Mouse (Mus musculus): Measurements from ENCODE around the gene Chn2. TPM values are rescaled to one million over a fixed set of nuclear protein-coding genes. Genes with fewer than 3 reads are reported as not detected.
"Not testable (repeated sequence)": the region's sequence is repeated elsewhere in the genome, so short reads cannot be mapped to it uniquely, and the experiment has no call there.

Gene Chn2
- total RNA-seq, 2 experiments from 2014 or later: 0.69 to 0.73 TPM

DNA sequence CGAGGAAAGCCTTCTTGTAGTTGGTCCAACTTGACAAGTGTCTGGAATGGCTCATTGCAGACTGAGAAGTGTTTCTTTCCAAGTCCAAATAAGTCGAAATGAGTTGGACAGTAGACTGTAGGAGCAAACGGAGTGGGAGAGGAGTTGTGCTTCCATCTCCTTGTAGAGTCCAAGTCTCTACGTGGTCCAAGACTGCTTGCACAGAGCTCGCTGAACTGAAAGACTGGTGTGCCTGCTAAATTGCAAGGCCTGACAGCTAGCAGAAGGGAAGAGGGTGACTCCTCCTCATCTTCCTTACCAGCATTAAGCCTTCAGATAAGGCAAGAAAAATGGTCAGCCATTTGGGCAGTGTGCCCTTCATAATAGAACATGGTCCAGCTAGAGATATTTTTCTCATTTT, 111.5 kb downstream of the Chn2 start:
- no peak for DNase-seq (ENCODE audit: low spot score)

DNA sequence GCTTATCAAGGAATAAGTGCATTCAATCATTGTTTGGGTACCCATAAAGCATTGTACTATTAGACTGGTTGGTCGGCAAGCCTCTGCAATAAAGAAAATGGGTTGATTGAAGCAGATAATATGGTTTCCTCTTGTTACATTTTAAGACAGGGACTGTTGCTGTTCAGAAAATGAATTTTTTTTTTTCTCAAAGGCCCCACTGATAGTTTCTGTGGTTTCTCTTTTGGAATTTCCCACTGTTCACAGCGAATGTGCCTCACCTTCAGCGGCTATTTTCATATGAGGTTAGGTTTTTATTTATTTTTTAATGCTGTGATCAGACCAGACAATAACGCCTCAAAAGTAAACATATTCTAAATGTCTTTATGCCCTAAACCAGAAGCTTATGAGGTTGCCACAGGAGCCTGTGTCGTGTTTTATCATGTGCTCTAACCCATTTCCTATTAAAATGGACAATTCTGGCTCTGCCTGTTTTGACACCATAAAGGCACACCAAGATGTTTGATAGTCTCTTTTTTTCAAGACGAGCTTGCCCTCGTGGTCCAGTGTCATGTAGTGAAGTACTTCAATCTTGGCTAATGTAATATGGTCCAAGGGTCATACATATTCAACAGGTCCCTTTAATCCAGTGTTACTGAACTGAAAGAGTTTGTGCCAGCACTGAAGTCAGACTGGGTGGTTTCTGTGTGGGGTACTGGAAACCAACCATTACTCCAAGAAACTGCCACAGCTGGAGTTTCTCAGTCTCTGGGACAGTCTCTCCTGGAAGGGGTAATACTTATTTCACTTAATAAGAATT, 112.3 kb downstream of the Chn2 start:
- no peak for DNase-seq (ENCODE audit: low spot score)

DNA sequence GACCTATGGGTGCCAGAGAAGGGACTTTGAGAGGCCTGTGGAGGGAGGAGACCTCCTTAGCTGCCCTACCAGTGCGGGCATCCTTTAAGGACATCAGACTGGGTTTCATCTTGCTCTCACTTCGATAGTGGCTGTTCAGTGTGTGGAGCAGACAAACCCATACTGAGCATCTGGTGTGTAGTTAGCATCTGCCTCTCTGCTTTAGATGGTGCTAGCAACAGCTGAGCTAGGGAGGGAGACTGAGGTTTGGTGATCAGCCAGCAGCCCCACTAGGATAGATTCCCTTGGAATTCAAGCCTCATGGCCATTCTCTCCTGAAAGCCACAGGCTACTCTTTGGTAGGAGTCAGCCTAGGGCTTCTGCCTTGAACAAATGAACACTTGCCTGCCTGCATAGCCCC, 117.7 kb downstream of the Chn2 start:
- DNase-seq (ENCODE audit: low spot score): no peak

DNA sequence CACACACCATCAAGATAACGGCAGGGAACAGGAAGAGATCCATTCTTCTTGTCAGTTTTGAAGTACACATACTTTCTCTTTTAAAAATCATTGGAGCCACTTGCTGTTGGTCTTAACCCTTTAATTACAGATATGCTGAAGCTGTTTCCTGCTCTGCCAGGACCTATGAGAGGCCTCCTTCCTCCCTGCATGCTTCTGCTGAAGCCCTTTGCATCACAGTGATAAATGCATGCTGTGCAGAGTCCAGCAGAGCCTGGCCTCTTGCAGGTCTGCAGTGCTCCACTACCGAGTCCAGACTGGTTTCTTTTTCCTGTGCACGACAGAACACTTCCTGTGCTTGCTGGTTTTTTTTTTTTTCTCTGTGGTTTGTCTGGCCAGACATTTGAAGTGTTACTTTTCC, 119.0 kb downstream of the Chn2 start:
- DNase-seq (ENCODE audit: low spot score): no peak

DNA sequence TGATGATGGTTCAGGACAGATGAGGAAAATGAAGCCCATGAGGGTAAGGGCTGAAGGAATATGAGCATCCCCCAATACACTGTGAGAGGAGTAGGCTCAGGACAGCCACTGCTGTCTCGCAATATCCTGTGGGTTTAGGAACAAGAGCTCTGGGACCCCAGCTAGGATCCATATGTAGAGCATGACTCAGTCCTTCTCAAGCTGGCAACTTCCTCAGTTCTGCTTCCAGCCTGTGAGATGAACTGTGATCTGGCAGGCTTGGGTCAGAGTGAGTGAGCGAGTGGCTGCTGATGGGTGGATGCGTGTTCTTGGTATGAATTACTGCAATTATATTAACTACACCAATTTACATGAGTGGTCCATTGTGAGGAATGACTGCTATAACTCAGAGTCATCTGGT, 121.3 kb downstream of the Chn2 start:
- no peak for DNase-seq (ENCODE audit: low spot score)

DNA sequence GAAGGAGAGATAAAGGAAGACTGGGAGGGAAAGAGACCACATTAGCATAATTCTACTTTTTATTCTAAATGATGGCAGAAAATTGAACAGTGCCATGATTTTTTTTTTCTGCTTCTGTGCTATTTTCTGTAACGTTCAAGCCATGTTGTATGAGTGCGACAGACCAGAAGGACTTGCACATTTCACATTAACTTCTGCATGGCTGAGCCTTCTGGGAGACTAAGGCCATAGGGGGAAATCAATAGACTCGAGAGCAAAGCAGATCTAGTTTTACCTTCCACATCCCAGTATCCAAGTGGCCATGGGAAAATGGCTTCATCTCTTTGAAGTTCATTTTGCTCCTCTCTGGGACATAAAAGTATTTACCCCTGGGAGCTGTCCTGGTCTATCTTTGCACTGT, 121.9 kb downstream of the Chn2 start:
- DNase-seq (ENCODE audit: low spot score): no peak

DNA sequence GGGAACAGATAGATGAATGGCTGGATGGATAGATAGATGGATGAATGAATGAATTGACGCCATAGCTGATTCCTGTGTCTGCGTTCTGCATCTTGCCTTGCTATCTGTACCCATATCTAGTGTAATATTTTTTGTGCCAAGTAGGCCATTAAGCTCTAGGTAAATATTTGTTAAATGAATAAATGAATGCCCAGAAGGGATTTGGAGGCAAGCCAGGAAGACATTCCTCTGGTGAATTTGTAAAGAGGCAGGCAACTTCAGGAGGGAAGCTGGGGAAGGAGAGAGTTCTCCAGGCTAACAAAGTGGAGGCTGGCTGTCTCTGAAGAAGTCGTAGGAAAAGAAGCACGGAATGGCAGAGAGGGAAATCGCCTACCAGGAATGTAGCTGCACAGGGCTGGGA, 123.0 kb downstream of the Chn2 start:
- DNase-seq (ENCODE audit: low spot score): no peak

DNA sequence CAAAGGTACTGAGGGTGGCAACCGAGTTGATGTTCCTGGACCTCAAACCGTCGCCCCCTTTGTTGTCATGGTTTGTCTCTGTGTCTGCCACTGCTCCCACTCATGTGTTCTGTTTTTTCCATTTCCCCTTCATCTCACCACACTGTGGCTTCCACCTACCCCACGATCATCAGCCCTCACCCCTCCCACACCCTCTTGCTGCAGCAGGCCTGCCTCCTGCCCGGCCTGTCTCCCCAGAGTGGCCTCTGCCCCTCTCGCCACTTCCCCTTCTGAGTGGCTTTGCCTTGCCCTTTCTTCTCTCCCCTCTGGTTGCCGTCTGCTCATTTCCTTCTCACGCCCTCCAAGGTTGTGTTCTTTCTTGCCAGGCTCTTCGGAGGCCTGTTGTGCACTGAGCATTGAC, 123.4 kb downstream of the Chn2 start:
- DNase-seq (ENCODE audit: low spot score): peak; percentile 2

DNA sequence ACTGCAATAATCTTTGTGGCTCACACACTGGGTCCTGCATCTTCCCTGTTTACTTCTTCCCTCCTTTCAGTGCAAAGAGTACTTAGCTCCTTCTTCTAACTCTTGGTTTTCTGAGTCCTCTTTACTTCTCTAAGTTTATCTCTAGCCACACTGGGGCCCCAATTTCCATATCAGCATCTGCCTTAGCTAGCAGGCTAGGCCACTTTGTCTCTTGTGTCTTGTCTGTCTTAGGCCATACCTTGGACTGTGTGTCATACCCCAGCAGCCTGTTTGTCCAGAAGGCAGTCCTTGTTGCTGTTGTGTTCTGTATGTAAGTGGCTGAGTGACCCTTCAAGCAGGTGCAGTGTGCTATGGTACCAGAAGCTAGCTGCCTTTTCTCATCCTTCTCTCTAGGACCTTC, 124.3 kb downstream of the Chn2 start:
- DNase-seq (ENCODE audit: low spot score): no peak

DNA sequence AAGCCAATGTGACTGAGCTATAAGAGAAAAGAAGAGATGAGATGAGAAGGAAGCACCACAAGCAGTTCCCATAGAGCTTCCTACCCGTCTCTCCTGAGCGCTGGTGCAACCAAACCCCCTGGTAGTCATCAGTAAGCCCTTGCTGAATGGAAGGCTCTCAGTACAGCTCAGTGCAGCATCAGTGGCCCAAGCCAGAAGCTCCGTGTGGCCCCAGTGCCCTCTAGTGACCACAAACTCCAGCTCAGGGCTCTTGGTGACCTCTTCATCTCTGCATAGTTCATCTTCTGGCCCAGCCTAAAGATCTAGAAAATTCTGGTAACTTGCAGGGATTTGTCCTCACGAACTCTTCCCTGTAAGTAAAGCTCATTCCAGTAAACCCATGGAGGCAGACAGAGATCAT, 125.4 kb downstream of the Chn2 start:
- DNase-seq (ENCODE audit: low spot score): peak; percentile 3

DNA sequence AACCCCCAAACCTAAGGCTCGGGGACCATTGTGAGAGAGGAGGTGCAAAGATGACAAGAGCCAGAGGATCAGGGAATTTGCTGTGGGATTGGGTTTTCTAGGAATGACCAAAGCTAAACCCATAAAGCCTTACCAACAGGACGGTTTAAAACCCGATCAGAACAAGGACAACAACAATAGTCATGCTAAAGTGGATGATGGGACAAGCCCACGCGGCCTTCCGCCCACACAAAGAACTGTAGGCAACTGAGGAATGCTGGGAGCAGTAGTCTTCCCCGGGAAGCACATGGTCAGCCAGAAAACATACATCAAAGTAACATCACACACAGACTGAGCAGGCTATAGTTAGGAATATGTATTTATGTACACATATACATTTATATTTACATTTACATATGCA, 125.9 kb downstream of the Chn2 start:
- DNase-seq (ENCODE audit: low spot score): no peak

DNA sequence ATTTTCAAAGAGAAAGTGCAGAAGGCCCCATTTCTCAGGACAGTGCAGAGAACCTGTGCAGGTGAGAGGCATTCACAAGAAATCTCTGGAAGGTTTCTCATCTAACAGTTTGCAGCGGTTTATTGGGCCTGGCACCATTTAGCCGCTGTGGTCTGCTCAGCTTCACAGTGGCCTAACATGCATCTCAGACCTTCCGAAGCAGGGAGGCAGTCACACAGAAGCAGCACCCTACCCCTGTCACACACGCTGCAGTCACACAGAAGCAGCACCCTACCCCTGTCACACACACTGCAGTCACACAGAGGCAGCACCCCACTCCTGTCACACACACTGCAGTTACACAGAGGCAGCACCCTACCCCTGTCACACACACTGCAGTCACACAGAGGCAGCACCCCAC, 126.5 kb downstream of the Chn2 start:
- no peak for DNase-seq (ENCODE audit: low spot score)

DNA sequence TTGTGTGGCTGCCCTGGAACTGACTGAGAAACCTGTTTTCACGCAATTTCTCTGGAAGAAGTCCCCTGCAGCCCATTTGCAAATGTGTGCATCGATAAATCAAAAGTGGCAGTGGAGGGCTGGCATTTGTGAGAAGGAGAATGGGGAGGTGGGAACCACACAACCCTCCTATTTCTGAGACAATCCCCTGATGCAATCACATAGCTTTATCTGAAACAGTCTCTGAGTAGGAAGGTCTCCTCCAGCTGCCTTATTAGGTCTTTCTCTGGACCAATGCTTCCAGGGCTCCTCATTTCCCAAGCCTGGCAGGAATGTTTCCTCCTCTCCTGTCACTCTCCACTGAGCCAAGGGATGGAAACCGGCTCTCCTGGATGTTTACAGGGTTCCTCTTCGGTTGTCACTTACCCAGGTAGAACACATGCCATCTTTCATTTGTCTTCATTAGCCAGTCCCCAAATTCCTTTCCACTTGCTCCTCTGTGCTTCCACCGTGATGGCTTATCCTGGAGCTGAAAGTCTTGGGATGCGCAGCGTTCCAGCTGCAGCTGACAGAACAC, 127.7 kb downstream of the Chn2 start:
- DNase-seq (ENCODE audit: low spot score): no peak

DNA sequence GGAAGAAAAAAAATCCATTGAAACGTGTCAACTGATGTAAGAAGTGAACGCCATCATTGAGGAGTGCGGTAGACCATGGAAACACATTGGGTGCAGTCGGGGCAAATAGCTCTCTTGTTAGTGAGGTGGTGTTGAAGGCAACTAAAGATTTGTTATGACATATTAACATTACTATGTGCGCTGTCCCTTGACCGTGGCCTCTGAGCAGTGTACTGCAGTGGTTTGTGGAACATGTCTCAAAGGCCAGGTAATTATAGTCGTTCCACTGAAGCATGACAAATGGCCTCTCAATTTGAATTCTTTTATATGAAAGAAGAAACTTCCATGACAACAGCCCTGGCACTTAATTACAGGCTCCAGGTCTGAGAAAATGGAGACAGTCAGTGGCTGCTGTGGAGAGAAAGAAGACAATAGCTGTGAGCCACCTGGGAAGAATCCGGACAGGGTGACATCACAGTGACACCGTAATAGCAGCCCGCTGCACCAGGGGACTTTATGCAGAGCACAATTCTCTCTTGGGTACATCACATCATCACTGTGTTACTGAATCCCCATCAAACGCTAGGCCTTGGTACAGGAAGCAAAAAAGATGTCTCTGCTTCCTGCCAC, 131.0 kb downstream of the Chn2 start:
- DNase-seq (ENCODE audit: low spot score): no peak

DNA sequence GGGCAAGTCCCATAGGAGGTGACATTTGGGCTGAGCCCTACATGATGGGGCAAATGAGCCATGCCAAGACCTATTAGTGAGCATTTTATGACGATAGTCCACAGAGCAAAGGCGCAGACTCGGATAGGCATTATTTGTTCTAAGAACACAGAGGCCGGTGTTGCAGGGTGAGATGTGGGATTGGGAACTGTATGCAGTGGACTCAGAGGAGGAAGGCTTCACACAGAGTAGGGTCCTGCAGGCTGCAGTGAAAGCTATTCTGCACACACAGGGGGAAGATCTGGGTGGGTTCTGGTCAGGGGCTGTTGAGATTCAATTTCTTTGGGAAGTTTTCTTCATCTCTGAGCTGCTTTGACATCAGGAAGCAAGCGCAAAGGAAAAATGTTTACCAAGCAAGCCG, 132.0 kb downstream of the Chn2 start:
- DNase-seq (ENCODE audit: low spot score): no peak

DNA sequence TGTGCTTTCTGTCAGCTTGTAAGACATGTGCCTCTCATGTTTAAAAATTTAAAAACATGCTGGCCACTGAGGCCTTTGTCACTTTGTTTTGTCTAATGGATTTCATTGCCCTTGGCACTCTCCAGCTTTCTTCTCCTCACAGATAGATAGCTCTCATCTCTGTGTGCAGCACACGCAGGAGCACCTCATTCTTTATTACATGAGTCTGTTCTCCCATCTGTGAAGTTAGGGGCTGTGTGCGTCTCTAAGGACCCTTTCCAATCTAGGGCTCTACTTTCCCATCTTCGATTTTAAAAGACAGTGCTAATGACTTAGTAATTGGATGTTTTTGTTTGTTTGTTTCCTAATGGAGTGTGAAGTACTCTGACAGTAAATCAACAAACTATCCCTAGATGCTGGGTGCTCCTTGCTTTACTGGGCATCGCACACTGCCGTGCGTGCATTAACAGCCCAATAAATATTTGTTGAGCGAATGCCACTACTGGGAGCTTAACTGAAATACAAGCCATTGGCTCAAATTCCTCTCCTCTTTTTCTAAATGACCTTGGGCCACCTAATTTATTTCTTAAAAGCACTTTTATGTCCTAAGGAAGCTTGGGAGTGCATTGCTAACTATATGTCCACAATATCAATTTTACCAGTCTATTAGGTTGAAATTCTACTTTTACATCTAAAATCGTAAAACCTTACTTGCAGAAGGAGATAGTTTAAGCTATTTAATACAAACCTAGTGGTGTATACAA, 136.3 kb downstream of the Chn2 start:
- DNase-seq (ENCODE audit: low spot score): no peak

DNA sequence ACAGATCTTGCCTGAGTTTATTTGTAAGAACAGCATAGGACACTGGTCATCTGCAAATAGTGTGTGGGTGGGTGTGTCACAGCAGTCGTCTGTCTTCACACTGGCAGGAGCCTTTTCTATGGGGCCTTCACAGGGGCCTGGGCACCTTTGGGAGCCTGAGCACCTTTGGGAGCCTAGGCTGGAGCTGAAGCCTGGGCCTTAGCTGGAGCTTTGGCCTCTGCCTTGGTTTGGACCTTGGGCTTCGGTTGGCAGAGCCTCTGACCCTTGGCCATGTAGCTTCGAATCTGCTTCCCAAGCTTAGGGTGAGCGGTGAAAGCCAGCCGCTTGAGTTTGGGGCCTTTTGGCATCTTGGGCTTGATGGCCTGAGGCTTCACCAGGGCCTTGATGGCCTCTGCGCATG, 137.7 kb downstream of the Chn2 start:
- DNase-seq (ENCODE audit: low spot score): not testable (repeated sequence)

DNA sequence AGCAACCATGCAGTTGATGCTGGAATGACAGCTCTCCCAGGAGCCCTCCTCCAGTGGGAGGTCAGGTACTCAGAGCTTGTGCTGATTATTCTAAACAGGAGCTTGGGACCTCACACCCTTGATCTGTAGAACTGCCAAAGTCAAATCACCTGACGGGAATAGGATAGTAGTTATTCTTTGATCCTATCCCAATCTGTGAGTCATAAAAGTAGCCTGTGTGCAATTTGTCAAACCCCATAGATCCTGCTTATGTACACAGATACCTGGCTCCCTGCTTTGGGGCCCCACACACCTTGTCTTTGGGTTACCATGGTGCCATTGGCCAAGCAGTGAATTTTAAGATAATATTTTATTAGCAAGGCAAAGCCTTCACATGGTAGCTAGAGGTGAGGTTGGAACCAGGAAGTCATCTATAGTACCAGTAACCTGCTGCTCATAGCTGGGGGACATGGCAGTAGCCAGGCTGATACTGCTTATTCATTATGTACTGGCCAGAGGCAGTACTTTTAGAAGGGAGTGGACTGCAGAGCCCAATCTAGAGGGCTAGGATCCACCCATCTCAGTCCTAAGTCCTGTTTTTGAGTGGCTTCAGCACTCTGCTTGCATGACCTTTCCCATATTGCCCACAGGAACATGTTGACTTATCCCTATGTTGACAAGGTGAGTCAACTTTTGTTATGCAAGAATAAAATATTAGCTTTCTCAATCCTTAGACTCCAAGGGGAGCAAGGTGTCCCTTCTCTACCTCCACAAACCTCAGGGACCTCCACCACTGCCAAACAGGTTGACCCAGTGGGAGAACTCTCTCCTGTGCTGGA, 139.9 kb downstream of the Chn2 start:
- DNase-seq (ENCODE audit: low spot score): no peak

DNA sequence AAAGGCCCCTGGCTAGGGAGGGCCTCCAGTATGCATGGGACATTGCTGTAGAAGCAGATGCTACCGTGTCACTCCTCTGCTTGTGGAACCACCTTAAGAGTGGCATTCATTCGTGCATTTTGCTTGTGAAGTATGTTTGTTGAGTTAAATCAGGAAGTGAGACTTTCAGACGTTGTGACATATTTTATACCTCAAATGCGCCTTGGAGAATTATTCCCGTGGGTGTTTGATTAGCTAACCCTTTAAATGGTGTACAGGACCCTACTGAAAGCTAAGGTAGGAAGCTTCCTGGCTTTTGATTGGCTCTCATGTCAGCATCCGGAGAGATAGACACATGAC, 140.5 kb downstream of the Chn2 start:
- no peak for DNase-seq (ENCODE audit: low spot score)

DNA sequence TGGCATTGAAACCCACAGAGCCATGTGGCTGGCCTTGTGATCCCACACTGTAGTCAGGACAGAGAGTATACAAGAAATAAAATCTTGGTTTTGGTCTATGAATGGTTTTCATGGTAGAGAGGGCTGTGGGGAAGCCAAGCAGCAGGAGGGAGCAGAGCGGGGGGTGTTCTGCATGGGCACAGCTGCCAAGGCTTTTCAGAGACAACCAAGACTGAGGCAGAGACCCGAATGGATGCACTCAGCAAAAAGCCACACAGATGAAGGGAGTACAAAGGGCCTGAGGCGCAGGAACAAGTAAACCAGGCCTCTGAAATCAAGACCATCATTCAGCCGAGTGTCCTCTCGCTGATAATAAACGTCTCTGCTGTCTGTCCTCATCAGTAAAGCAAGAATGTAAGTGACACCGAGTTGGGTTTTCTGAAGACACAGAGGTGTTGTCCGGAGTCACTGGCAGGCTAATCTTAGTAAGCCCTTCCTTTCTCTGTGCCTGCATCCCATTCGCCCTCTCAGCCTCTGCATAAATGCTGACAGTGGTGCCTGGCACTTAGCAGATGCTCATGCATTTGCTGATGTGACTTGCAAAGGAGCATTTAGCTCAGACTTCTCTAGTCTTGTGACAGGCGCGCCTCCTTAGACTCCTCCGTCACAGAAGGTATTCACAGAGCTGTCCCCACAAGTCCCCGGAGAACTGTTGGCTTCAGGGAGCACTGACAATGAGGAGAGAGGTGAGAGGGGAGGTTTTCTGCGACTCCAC, 144.6 kb downstream of the Chn2 start:
- no peak for DNase-seq (ENCODE audit: low spot score)
